12 mouse cellular contexts compared by ENCODE assay signal in the genomic region with DNA sequence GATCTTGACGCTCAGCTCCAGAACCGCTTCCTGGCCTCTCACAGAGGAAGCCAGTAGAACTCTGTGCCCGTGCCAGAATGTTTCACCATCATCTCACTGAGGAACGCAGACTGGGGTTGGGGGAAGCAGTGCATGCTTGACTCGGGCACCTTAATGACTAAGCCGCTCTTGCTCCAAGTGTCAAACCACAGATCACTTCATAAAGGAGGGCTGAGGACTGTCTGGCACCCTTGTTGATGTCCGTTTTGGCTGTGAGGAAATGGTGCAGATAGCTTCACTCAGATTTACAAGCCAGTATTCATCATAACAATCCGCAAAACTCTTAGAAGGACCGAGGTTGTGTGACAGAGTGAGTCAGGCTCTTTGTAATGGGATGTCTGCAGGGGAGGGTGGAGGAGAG. TPM values are rescaled to one million over a fixed set of nuclear protein-coding genes. Genes with fewer than 3 reads are reported as not detected.
A peak's percentile ranks its signal among the peaks of the same experiment; 100 is the strongest.
DNase-seq lines count a peak whose midpoint lies in the region; ATAC-seq and TF ChIP-seq lines count a peak whose summit lies in the region.
"Had no signal": no experiment of that assay in that cellular context is flagged by ENCODE, and none has a peak within 500 bp of the region (broad histone marks: within the 10 kb centered on the region; RNA-seq: fewer than 3 reads in every experiment).

No protein-coding gene starts in this region.

- peak overlapping the region; percentile 15 for H3K4me2 ChIP-seq in liver, postnatal 0 days (ENCODE audit: low read depth, low read length)
- 0 out of 2 replicates have a peak overlapping the region, but pooled peaks have one; percentile 2 for H3K4me2 ChIP-seq in lung, embryonic 16.5 days (ENCODE audit: low read depth, low read length)
- no peak overlapping the region for H3K4me2 ChIP-seq in forebrain, embryonic 16.5 days (ENCODE audit: low read length)

- H3K4me1 ChIP-seq in liver, postnatal 0 days (ENCODE audit: insufficient read depth) = no peaks in the 10 kb centered on the region
- H3K4me1 ChIP-seq in lung, embryonic 16.5 days (replicated peaks; ENCODE audit: control insufficient read depth, insufficient read depth, low read length) = no peaks in the 10 kb centered on the region; the same call in 1 of the 2 replicates
- no peaks in the 10 kb centered on the region for H3K4me1 ChIP-seq in forebrain, embryonic 16.5 days (replicated peaks; ENCODE audit: control insufficient read depth, insufficient read depth, low read length)

- H3K27ac ChIP-seq in liver, postnatal 0 days (ENCODE audit: low read depth) = no peak overlapping the region
- peak overlapping the region; percentile 2; the same call in 1 of the 2 replicates for H3K27ac ChIP-seq in lung, embryonic 16.5 days (ENCODE audit: low read length)
- no peak overlapping the region for H3K27ac ChIP-seq in forebrain, embryonic 16.5 days (ENCODE audit: low read length)
- H3K27ac ChIP-seq: heart, adult 2 months; layer of hippocampus, adult 2 months had no signal

- no peaks in the 10 kb centered on the region for H3K9me3 ChIP-seq in liver, postnatal 0 days (ENCODE audit: low read length)
- H3K9me3 ChIP-seq in lung, embryonic 16.5 days (ENCODE audit: control insufficient read depth, low read length) = no peaks in the 10 kb centered on the region
- no peaks in the 10 kb centered on the region for H3K9me3 ChIP-seq in forebrain, embryonic 16.5 days (ENCODE audit: control insufficient read depth, low read length)

- H3K27me3 ChIP-seq in liver, postnatal 0 days (ENCODE audit: insufficient read depth, low read length) = no peaks in the 10 kb centered on the region
- no peaks in the 10 kb centered on the region for H3K27me3 ChIP-seq in lung, embryonic 16.5 days (ENCODE audit: control insufficient read depth, insufficient read depth, low read depth, low read length)
- no peaks in the 10 kb centered on the region for H3K27me3 ChIP-seq in forebrain, embryonic 16.5 days (replicated peaks; ENCODE audit: control insufficient read depth, insufficient read depth, low read length)

- no peak for ATAC-seq in liver, postnatal 0 days
- ATAC-seq in lung, embryonic 16.5 days (ENCODE audit: low read depth) = peak; percentile 71
- ATAC-seq in forebrain, embryonic 16.5 days = no peak

- no peak overlapping the region for H3K4me3 ChIP-seq in liver, postnatal 0 days (ENCODE audit: low read depth, low read length)
- no peak overlapping the region for H3K4me3 ChIP-seq in lung, embryonic 16.5 days (ENCODE audit: low read length)
- no peak overlapping the region for H3K4me3 ChIP-seq in forebrain, embryonic 16.5 days (replicated peaks; ENCODE audit: low read length)
- H3K4me3 ChIP-seq: heart, adult 2 months; layer of hippocampus, adult 2 months had no signal

- no peaks in the 10 kb centered on the region for H3K36me3 ChIP-seq in liver, postnatal 0 days (replicated peaks; ENCODE audit: insufficient read depth, low read length)
- no peaks in the 10 kb centered on the region for H3K36me3 ChIP-seq in lung, embryonic 16.5 days (ENCODE audit: control insufficient read depth, insufficient read depth, low read length)
- H3K36me3 ChIP-seq in forebrain, embryonic 16.5 days (ENCODE audit: control insufficient read depth, insufficient read depth) = no peaks in the 10 kb centered on the region

- DNase-seq in liver, postnatal 0 days = no peak
- no peak for DNase-seq in liver
- DNase-seq in NIH3T3 (ENCODE audit: low read depth) = peak; percentile 95
- DNase-seq in natural killer cell, adult 2 months (ENCODE audit: low spot score in 2 of 2) = peak; percentile 22 to 23
- DNase-seq in kidney, adult 8-10 months = no peak
- DNase-seq in yolk sac, embryonic 10.5 days (ENCODE audit: low spot score) = no peak
- DNase-seq: adrenal gland, postnatal 25 days; heart, postnatal 10 days had no signal

- no peak overlapping the region for H3K9ac ChIP-seq in liver, postnatal 0 days (replicated peaks)
- no peak overlapping the region for H3K9ac ChIP-seq in lung, embryonic 16.5 days (ENCODE audit: low read length)
- no peak overlapping the region for H3K9ac ChIP-seq in forebrain, embryonic 16.5 days (replicated peaks; ENCODE audit: low read depth, low read length)

- TF ChIP-seq CTCF in liver, postnatal 0 days (IDR thresholded peaks at IDR 0.05; ENCODE audit: low read depth) = no peak

- no peak for TF ChIP-seq EP300 in liver, postnatal 0 days (IDR thresholded peaks at IDR 0.05; ENCODE audit: low read depth)

- 54% methylated on average over 9 of the region's 9 CpGs for whole genome bisulfite sequencing in liver, postnatal 0 days (ENCODE audit: insufficient replicate concordance)
- 40% methylated on average over 9 of the region's 9 CpGs for WGBS in lung, embryonic 16.5 days
- WGBS in forebrain, embryonic 16.5 days = 85% methylated on average over 9 of the region's 9 CpGs

RNA-seq across cellular contexts. Expression of a gene that starts 12.6 kb away (rescaled TPM):
- polyA plus RNA-seq in liver, postnatal 0 days (2015; fragmentation: Nextera tagmentation; extraction: Ambion mirVana) = 0.26 and 0.29 TPM in 2 replicates
- polyA plus RNA-seq in lung, embryonic 16.5 days (2015; fragmentation: Nextera tagmentation; extraction: Ambion mirVana) = 2.8 and 3.1 TPM in 2 replicates
- polyA plus RNA-seq in forebrain, embryonic 16.5 days (2015; fragmentation: Nextera tagmentation; extraction: Ambion mirVana) = 0.39 and 0.41 TPM in 2 replicates

RNA-seq across cellular contexts. Expression of a gene that starts 48.2 kb away (rescaled TPM):
- polyA plus RNA-seq in liver, postnatal 0 days (2015; fragmentation: Nextera tagmentation; extraction: Ambion mirVana) = 1.3 TPM in 2 replicates
- polyA plus RNA-seq in lung, embryonic 16.5 days (2015; fragmentation: Nextera tagmentation; extraction: Ambion mirVana) = 9.2 and 10.0 TPM in 2 replicates
- polyA plus RNA-seq in forebrain, embryonic 16.5 days (2015; fragmentation: Nextera tagmentation; extraction: Ambion mirVana) = 1.8 and 2.8 TPM in 2 replicates

RNA-seq across cellular contexts. Expression of a gene that starts 48.4 kb away (rescaled TPM):
- polyA plus RNA-seq in liver, postnatal 0 days (2015; fragmentation: Nextera tagmentation; extraction: Ambion mirVana) = 1.4 and 1.5 TPM in 2 replicates
- 6.9 and 7.2 TPM in 2 replicates for polyA plus RNA-seq in lung, embryonic 16.5 days (2015; fragmentation: Nextera tagmentation; extraction: Ambion mirVana)
- 5.8 and 6.1 TPM in 2 replicates for polyA plus RNA-seq in forebrain, embryonic 16.5 days (2015; fragmentation: Nextera tagmentation; extraction: Ambion mirVana)

RNA-seq across cellular contexts. Expression of a gene that starts 59.0 kb away (rescaled TPM):
- polyA plus RNA-seq in liver, postnatal 0 days (2015; fragmentation: Nextera tagmentation; extraction: Ambion mirVana) = 10.1 and 13.8 TPM in 2 replicates
- 29.8 and 31.3 TPM in 2 replicates for polyA plus RNA-seq in lung, embryonic 16.5 days (2015; fragmentation: Nextera tagmentation; extraction: Ambion mirVana)
- polyA plus RNA-seq in forebrain, embryonic 16.5 days (2015; fragmentation: Nextera tagmentation; extraction: Ambion mirVana) = 36.5 and 37.6 TPM in 2 replicates

RNA-seq across cellular contexts. Expression of a gene that starts 59.3 kb away (rescaled TPM):
- polyA plus RNA-seq in liver, postnatal 0 days (2015; fragmentation: Nextera tagmentation; extraction: Ambion mirVana) = 11.2 and 11.4 TPM in 2 replicates
- 5.1 and 5.2 TPM in 2 replicates for polyA plus RNA-seq in lung, embryonic 16.5 days (2015; fragmentation: Nextera tagmentation; extraction: Ambion mirVana)
- 5.0 and 6.6 TPM in 2 replicates for polyA plus RNA-seq in forebrain, embryonic 16.5 days (2015; fragmentation: Nextera tagmentation; extraction: Ambion mirVana)

Comparison
In these comparisons a context has a peak if more than half of its experiments do, and no peak if none do; other contexts are left out.
1. DNase-seq: peak in NIH3T3 (single experiment) and natural killer cell, adult 2 months (2 of 2); none in liver, postnatal 0 days (single experiment), liver (single experiment), kidney, adult 8-10 months (0 of 2) and yolk sac, embryonic 10.5 days (single experiment).